Mouse (Mus musculus): ENCODE measurements around the gene Ubr4.

GRCm38 (mm10) chr4:139373130-139373529 lies 20.7 kb downstream of the Ubr4 start:
- TF ChIP-seq POLR2A (IDR thresholded peaks at IDR 0.05; ENCODE audit: borderline replicate concordance, control insufficient read depth, low read depth, low read length) (no peak), CTCF (IDR thresholded peaks at IDR 0.05; ENCODE audit: control insufficient read depth, insufficient read depth, low read length) (no peak)

Data from bone marrow, adult 2 months (tissue).